Mouse (Mus musculus): Measurements from ENCODE around the gene Jmjd1c. TPM values are rescaled to one million over a fixed set of nuclear protein-coding genes. Genes with fewer than 3 reads are reported as not detected.
A peak's percentile ranks its signal among the peaks of the same experiment; 100 is the strongest.
"Not testable (repeated sequence)": the region's sequence is repeated elsewhere in the genome, so short reads cannot be mapped to it uniquely, and the experiment has no call there.

Gene Jmjd1c
- polyA plus RNA-seq, 1 experiment from 2014 or later, result 40.3 TPM

GRCm38 (mm10) chr10:67107017-67107761 lies 11.3 kb downstream of the Jmjd1c start:
- Histone ChIP-seq H3K4me3 (replicated peaks) (no peak overlapping the region), H3K4me2 (no peak overlapping the region), H3K9ac (no peak overlapping the region), H3K36me3 (no peaks in the 10 kb centered on the region), H3K9me3 (no peaks in the 10 kb centered on the region), H3K4me1 (peaks cover 46% of the 10 kb centered on the region), H3K27me3 (replicated peaks) (no peaks in the 10 kb centered on the region), H3K27ac (0 out of 2 replicates have a peak overlapping the region, but pooled peaks have one; percentile 23)
- 60% methylated on average over 9 of the region's 9 CpGs for WGBS
- ATAC-seq (ENCODE audit: insufficient read depth, low FRiP score, low read depth), result 0 out of 2 replicates have a peak, but pooled peaks have one; percentile 21

- Histone ChIP-seq H3K9ac (no peak overlapping the region), H3K4me1 (peaks cover 38% of the 10 kb centered on the region)
- WGBS, result 64% methylated on average over 9 of the region's 9 CpGs
Measured at GRCm38 (mm10) chr10:67108096-67108495, 12.2 kb downstream of the Jmjd1c start.

GRCm38 (mm10) chr10:67109635-67110034 lies 13.7 kb downstream of the Jmjd1c start:
- no peak for ATAC-seq (ENCODE audit: insufficient read depth, low FRiP score, low read depth)
- Histone ChIP-seq H3K27ac (no peak overlapping the region), H3K4me2 (no peak overlapping the region), H3K4me3 (replicated peaks) (no peak overlapping the region), H3K27me3 (replicated peaks) (no peaks in the 10 kb centered on the region), H3K9ac (no peak overlapping the region), H3K4me1 (peaks cover 24% of the 10 kb centered on the region), H3K9me3 (no peaks in the 10 kb centered on the region), H3K36me3 (no peaks in the 10 kb centered on the region)
- 85% methylated on average over 5 of the region's 5 CpGs for WGBS

More at GRCm38 (mm10) chr10:67108096-67108495, 12.2 kb downstream of the Jmjd1c start:
- Histone ChIP-seq H3K4me3 (replicated peaks) (no peak overlapping the region), H3K9me3 (no peaks in the 10 kb centered on the region), H3K4me2 (no peak overlapping the region), H3K36me3 (no peaks in the 10 kb centered on the region), H3K27me3 (replicated peaks) (no peaks in the 10 kb centered on the region), H3K27ac (no peak overlapping the region)
- ATAC-seq (ENCODE audit: insufficient read depth, low FRiP score, low read depth), result no peak

GRCm38 (mm10) chr10:67111044-67111798 lies 15.3 kb downstream of the Jmjd1c start:
- 72% methylated on average over 14 of the region's 14 CpGs for WGBS
- H3K9me3 ChIP-seq, result no peaks in the 10 kb centered on the region
- no peak overlapping the region for H3K4me2 ChIP-seq
- no peak overlapping the region for H3K27ac ChIP-seq
- no peak overlapping the region for H3K4me3 ChIP-seq (replicated peaks)
- H3K4me1 ChIP-seq, result peaks cover 24% of the 10 kb centered on the region
- no peaks in the 10 kb centered on the region for H3K27me3 ChIP-seq (replicated peaks)
- H3K36me3 ChIP-seq, result no peaks in the 10 kb centered on the region
- H3K9ac ChIP-seq, result no peak overlapping the region
- ATAC-seq (ENCODE audit: insufficient read depth, low FRiP score, low read depth), result no peak

GRCm38 (mm10) chr10:67111799-67112177 lies 15.9 kb downstream of the Jmjd1c start:
- 61% methylated on average over 5 of the region's 5 CpGs for WGBS
- H3K27ac ChIP-seq, result no peak overlapping the region
- no peaks in the 10 kb centered on the region for H3K36me3 ChIP-seq
- no peak overlapping the region for H3K4me3 ChIP-seq (replicated peaks)
- H3K9me3 ChIP-seq, result no peaks in the 10 kb centered on the region
- H3K9ac ChIP-seq, result no peak overlapping the region
- H3K4me1 ChIP-seq, result peaks cover 24% of the 10 kb centered on the region
- no peak overlapping the region for H3K4me2 ChIP-seq
- H3K27me3 ChIP-seq (replicated peaks), result no peaks in the 10 kb centered on the region
- no peak for ATAC-seq (ENCODE audit: insufficient read depth, low FRiP score, low read depth)

GRCm38 (mm10) chr10:67112967-67113366 lies 17.0 kb downstream of the Jmjd1c start:
- H3K27me3 ChIP-seq (replicated peaks); H3K9me3 ChIP-seq; H3K9ac ChIP-seq; H3K27ac ChIP-seq; H3K4me3 ChIP-seq (replicated peaks); ATAC-seq (ENCODE audit: insufficient read depth, low FRiP score, low read depth); H3K4me2 ChIP-seq; H3K36me3 ChIP-seq: not testable (repeated sequence)
- WGBS, result 78% methylated on average over 5 of the region's 5 CpGs
- H3K4me1 ChIP-seq, result peaks cover 23% of the 10 kb centered on the region

- 89% methylated on average over 11 of the region's 11 CpGs for WGBS
- Histone ChIP-seq H3K4me2 (no peak overlapping the region), H3K27ac (no peak overlapping the region), H3K9ac (no peak overlapping the region), H3K9me3 (no peaks in the 10 kb centered on the region), H3K4me3 (replicated peaks) (no peak overlapping the region), H3K4me1 (peaks cover 22% of the 10 kb centered on the region), H3K27me3 (replicated peaks) (no peaks in the 10 kb centered on the region), H3K36me3 (no peaks in the 10 kb centered on the region)
- ATAC-seq (ENCODE audit: insufficient read depth, low FRiP score, low read depth), result no peak
Measured at GRCm38 (mm10) chr10:67113833-67114232, 17.9 kb downstream of the Jmjd1c start.

GRCm38 (mm10) chr10:67115115-67115514 lies 19.2 kb downstream of the Jmjd1c start:
- Histone ChIP-seq H3K4me3 (replicated peaks) (no peak overlapping the region), H3K36me3 (no peaks in the 10 kb centered on the region), H3K4me2 (no peak overlapping the region), H3K27me3 (replicated peaks) (no peaks in the 10 kb centered on the region), H3K9me3 (no peaks in the 10 kb centered on the region), H3K27ac (peak overlapping the region; percentile 80), H3K4me1 (peaks cover 31% of the 10 kb centered on the region), H3K9ac (no peak overlapping the region)
- ATAC-seq (ENCODE audit: insufficient read depth, low FRiP score, low read depth), result no peak
- WGBS, result 18% methylated on average over 6 of the region's 6 CpGs

- H3K9ac ChIP-seq, result no peak overlapping the region
Measured at GRCm38 (mm10) chr10:67115666-67116091, 19.8 kb downstream of the Jmjd1c start.

GRCm38 (mm10) chr10:67116251-67116650 lies 20.3 kb downstream of the Jmjd1c start:
- Histone ChIP-seq H3K36me3 (no peaks in the 10 kb centered on the region), H3K4me1 (peaks cover 35% of the 10 kb centered on the region), H3K4me3 (replicated peaks) (no peak overlapping the region), H3K9ac (no peak overlapping the region), H3K4me2 (no peak overlapping the region), H3K27ac (0 out of 2 replicates have a peak overlapping the region, but pooled peaks have one; percentile 80), H3K9me3 (no peaks in the 10 kb centered on the region), H3K27me3 (replicated peaks) (no peaks in the 10 kb centered on the region)
- 69% methylated on average over 8 of the region's 8 CpGs for WGBS
- no peak for ATAC-seq (ENCODE audit: insufficient read depth, low FRiP score, low read depth)

More at GRCm38 (mm10) chr10:67115666-67116091, 19.8 kb downstream of the Jmjd1c start:
- Histone ChIP-seq H3K27me3 (replicated peaks) (no peaks in the 10 kb centered on the region), H3K4me1 (peaks cover 35% of the 10 kb centered on the region), H3K36me3 (no peaks in the 10 kb centered on the region), H3K9me3 (no peaks in the 10 kb centered on the region), H3K4me2 (no peak overlapping the region), H3K27ac (peak overlapping the region; percentile 80), H3K4me3 (replicated peaks) (no peak overlapping the region)
- WGBS, result 11% methylated on average over 5 of the region's 5 CpGs
- ATAC-seq (ENCODE audit: insufficient read depth, low FRiP score, low read depth), result peak; percentile 71; the same call in 1 of the 2 replicates

GRCm38 (mm10) chr10:67119291-67119690 lies 23.4 kb downstream of the Jmjd1c start:
- H3K9me3 ChIP-seq, result no peaks in the 10 kb centered on the region
- H3K4me1 ChIP-seq, result peaks cover 29% of the 10 kb centered on the region
- WGBS, result 50% methylated on average over 7 of the region's 7 CpGs
- no peak overlapping the region for H3K4me3 ChIP-seq (replicated peaks)
- no peaks in the 10 kb centered on the region for H3K36me3 ChIP-seq
- no peak overlapping the region for H3K4me2 ChIP-seq
- no peak for ATAC-seq (ENCODE audit: insufficient read depth, low FRiP score, low read depth)
- H3K27me3 ChIP-seq (replicated peaks), result no peaks in the 10 kb centered on the region
- H3K27ac ChIP-seq, result no peak overlapping the region
- no peak overlapping the region for H3K9ac ChIP-seq

GRCm38 (mm10) chr10:67120180-67120579 lies 24.3 kb downstream of the Jmjd1c start:
- Histone ChIP-seq H3K4me3 (replicated peaks) (no peak overlapping the region), H3K36me3 (no peaks in the 10 kb centered on the region), H3K27me3 (replicated peaks) (no peaks in the 10 kb centered on the region), H3K9ac (no peak overlapping the region), H3K4me1 (peaks cover 23% of the 10 kb centered on the region), H3K4me2 (no peak overlapping the region), H3K27ac (no peak overlapping the region), H3K9me3 (no peaks in the 10 kb centered on the region)
- 50% methylated on average over 4 of the region's 4 CpGs for WGBS
- no peak for ATAC-seq (ENCODE audit: insufficient read depth, low FRiP score, low read depth)
